Mouse (Mus musculus) embryonic fibroblast, embryonic 13.5 days (primary cell): ENCODE measurements around the gene Kcnj1. TPM values are rescaled to one million over a fixed set of nuclear protein-coding genes. Genes with fewer than 3 reads are reported as not detected.

Experiments
- H3K27ac ChIP-seq: 2 replicates; pipeline ENCODE4 v1.5.1; 2012; ENCODE audit warnings: low read length, control low read depth, inconsistent platforms; ENCODE audit not compliant: insufficient read depth
- H3K4me1 ChIP-seq: 2 replicates; pipeline ENCODE4 v1.6.1; 2011; ENCODE audit warnings: low read length; ENCODE audit not compliant: control insufficient read depth, insufficient read depth
- H3K4me3 ChIP-seq: 2 replicates; pipeline ENCODE4 v1.5.1; 2011; ENCODE audit warnings: mild to moderate bottlenecking, control low read depth, low read length; ENCODE audit not compliant: insufficient read depth
- CTCF ChIP-seq: IDR thresholded peaks from 2 replicates; pipeline ENCODE4 v1.5.1; 2011; ENCODE audit warnings: mild to moderate bottlenecking, control low read depth, low read length, moderate library complexity, borderline replicate concordance; ENCODE audit not compliant: insufficient read depth
- POLR2A ChIP-seq: IDR thresholded peaks from 2 replicates; pipeline ENCODE4 v1.6.1; 2011; ENCODE audit warnings: low read depth, mild to moderate bottlenecking, control low read depth, low read length, moderate library complexity
- polyA plus RNA-seq: library from polyadenylated mRNA; stranded (reverse); fragments of >200 nt; gene quantifications from 2 replicates; pipeline ENCODE4 v1.2.4, GENCODE M21; 2011; ENCODE audit warnings: low read depth; ENCODE audit not compliant: missing spikeins, insufficient read length

Kcnj1 gene
- polyA plus RNA-seq, 1 experiment: not detected

DNA sequence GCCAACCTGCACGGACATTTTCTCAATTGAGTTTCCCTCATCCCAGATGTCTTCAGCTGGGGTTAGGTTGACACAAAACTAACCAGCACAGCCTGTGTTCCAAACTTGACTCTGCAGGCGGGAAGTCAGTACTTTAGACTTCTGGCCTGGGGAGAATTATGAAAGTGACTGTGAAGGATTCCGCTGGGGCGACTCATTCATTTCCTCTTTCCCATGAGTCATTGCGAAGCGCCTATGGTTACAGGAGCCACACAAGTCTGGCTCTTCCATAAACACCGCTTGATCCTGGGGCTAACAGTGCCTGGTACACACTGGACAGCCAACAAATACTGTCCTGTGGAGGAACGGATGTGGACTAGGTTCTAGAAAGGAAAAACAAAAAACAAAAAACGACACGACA lies 22.9 kb upstream of the Kcnj1 start:
- TF ChIP-seq POLR2A (no peak), CTCF (no peak)
- Histone ChIP-seq H3K4me3 (no peak overlapping the region), H3K4me1 (no peaks in the 10 kb centered on the region), H3K27ac (no peak overlapping the region)

DNA sequence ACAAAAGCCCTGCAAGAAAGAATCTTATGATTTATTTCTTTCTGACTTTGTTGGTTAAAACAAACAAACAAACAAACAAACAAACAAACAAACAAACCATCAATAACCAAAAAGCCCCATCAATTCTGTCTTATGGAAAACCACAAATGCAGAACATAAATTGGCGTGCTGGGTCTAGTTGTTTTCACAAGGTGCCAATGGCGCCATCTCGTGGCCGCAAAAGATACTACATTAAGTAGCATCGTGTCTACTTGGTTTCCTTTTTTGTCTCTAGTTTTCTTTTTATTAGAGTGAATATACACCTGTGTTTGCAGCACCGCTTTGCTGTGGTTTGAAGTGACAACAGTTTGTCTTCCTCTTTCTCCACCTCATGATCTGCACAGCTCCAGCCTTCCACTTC lies 22.0 kb upstream of the Kcnj1 start:
- TF ChIP-seq CTCF (peak; percentile 58; the same call in 1 of the 2 replicates), POLR2A (no peak)

DNA sequence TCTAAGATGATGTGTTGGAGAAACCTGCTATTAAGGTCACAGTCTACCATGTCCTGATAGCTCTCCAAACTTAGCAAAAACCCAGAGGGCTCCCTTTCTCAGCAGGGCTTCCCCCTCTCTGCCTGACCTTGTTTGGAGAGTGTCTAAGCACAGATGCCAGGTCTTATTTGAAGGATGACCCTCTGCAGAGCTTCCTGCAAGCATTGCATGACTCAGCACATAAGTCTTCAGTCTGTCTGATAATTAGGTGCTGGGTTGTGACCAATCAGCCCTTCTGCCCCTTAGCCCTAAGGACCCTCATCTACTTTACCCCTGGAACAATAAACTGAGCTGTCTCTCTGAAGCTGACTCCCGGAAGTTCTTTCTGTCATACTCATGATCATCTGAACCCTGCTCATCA lies 11.5 kb upstream of the Kcnj1 start:
- H3K4me3 ChIP-seq: no peak overlapping the region
- TF ChIP-seq POLR2A (no peak), CTCF (no peak)
- no peaks in the 10 kb centered on the region for H3K4me1 ChIP-seq
- H3K27ac ChIP-seq: no peak overlapping the region

More for the DNA sequence above, 22.0 kb upstream of the Kcnj1 start:
- Histone ChIP-seq H3K4me1 (no peaks in the 10 kb centered on the region), H3K4me3 (no peak overlapping the region), H3K27ac (no peak overlapping the region)

DNA sequence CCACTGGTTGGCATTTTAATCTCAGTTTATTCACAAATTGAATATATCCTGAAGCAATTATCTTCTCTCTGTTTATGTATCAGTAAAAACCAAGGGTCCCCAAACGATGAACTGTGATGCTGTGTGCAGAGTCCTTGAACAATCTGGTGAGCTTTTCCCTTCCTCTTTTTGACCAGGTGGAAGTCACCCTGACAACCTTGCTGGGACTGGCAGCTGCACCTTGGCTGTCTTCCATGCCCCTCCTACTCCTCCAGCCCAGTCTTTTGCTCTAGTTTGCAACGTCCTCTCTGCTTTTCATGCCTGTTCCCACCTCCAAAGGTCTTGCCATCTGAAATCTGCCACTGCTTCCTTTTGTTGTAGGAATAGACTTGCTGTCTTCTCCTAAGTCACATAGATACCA lies 3.5 kb upstream of the Kcnj1 start:
- no peak overlapping the region for H3K27ac ChIP-seq
- no peaks in the 10 kb centered on the region for H3K4me1 ChIP-seq
- TF ChIP-seq CTCF: no peak
- TF ChIP-seq POLR2A: no peak
- H3K4me3 ChIP-seq: no peak overlapping the region

DNA sequence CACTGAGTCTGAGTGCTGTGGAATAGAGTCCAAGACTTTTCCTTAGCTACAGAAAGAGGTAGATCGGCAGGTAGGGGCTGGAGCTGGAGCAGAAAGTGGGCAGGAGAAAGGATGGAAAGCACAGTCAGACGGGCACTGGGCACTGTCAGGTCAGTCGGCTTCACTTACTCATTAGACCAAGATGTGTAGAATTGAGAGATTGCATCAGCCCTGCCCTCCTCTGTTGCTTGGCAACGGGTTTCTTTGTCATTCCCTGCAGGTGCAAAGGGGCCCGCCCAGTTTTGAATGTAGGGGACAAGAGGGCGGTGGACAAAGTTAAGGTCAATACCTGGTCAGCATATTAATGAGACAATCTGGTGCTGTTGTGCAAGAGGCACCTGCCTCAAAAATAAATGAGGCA lies 2.9 kb upstream of the Kcnj1 start:
- Histone ChIP-seq H3K4me1 (no peaks in the 10 kb centered on the region), H3K4me3 (no peak overlapping the region)
- TF ChIP-seq CTCF (no peak), POLR2A (no peak)

DNA sequence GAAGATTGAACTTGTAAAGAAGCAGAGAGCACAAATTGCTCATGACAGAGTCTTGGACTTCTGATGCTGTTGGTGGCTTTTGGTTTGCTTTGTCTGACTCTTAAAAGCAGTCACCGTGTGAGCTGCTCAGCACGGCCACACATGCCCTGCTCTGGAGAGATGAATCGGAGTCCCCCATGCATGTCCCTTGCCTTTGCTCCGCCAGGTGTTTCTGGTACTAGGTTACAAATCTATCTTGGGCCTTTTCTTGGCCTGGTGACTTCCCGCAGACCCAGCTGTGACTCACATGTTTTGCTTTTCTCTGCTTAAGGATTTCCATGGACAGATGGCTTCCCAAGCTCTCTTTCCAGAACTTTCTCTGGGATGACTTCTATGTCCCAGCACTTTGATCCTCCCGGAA lies 1.4 kb downstream of the Kcnj1 start:
- Histone ChIP-seq H3K4me1 (no peaks in the 10 kb centered on the region), H3K27ac (no peak overlapping the region)
- no peak for TF ChIP-seq POLR2A

More for the DNA sequence above, 2.9 kb upstream of the Kcnj1 start:
- no peak overlapping the region for H3K27ac ChIP-seq

DNA sequence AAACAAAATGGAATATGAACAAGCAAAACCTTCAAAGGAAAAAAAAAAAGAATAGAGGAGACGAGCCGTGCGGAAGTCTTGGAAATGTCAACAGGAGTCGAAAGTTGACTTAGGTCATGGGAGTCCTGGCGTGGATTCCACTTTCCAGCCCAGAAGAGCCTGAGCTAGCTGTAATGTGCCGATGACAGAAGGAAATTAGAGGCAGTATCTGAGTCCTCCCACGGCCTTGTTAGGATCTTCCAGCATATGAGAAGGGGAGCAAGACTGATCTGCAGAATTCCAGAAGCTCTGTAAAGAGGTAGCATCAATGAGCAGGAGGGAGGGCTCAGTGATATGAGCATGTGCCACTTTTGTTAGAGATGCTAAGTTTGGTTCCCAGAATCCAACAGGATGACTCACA lies 3.7 kb downstream of the Kcnj1 start:
- TF ChIP-seq POLR2A: no peak
- TF ChIP-seq CTCF: no peak
- Histone ChIP-seq H3K27ac (no peak overlapping the region), H3K4me3 (no peak overlapping the region), H3K4me1 (no peaks in the 10 kb centered on the region)

More for the DNA sequence above, 1.4 kb downstream of the Kcnj1 start:
- no peak overlapping the region for H3K4me3 ChIP-seq

DNA sequence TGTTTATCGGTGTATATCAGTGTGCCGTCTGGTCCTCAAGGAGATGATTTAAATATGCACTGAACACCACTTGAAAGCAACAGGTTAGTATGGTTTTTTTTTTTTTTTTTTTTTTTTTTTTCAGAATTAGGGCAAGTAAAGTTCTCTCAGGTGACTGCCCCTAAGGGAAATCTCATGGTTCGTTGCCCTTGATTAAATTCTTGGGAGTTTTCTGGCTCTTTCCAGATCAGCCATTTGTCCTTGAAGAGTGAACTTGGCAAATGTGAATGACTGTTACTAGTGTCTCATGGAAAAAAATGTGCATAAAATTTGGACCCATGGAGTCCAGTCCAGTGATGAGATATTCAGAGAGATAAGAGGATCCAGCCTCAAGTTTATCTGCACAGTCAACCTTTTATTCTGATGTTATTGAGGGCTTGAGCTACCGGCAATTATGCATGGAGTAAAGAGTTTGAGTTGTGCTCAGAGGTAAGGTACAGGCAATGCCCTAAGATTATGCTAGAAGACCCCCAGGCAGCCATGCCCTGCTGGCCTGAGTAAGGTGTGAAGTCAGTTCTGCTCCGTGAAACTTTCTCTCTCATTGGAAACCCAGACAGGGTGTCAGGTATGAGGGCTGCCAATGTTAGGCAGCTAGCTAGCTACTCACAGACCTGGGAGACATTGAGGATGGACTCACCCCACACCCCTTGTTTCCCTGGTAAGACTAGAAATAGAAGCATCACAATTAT lies 4.7 kb downstream of the Kcnj1 start:
- H3K27ac ChIP-seq: no peak overlapping the region
- TF ChIP-seq CTCF (no peak), POLR2A (no peak)
- no peak overlapping the region for H3K4me3 ChIP-seq

DNA sequence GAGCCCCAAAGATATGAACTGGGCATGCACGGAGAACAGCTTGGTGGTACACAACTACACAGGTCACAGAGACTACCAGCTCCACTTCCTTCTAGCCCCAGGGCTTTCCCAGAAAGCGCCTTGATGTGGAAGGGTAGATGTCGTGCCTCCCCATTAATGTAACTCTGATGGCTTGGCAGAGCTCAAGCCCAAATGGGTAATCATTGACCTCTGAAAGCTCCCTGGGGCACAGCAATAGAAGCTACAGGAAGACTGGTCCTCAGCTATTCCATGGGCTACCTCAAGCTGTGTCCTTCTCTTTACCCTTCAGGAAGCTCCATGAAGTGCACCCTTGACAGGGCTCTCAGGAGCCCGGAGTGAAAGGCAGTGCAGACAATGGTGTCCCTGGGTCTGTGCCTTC lies 12.6 kb downstream of the Kcnj1 start:
- H3K27ac ChIP-seq: no peak overlapping the region
- H3K4me1 ChIP-seq: no peaks in the 10 kb centered on the region
- TF ChIP-seq CTCF (no peak), POLR2A (no peak)
- no peak overlapping the region for H3K4me3 ChIP-seq

More for the DNA sequence above, 4.7 kb downstream of the Kcnj1 start:
- H3K4me1 ChIP-seq: no peaks in the 10 kb centered on the region

DNA sequence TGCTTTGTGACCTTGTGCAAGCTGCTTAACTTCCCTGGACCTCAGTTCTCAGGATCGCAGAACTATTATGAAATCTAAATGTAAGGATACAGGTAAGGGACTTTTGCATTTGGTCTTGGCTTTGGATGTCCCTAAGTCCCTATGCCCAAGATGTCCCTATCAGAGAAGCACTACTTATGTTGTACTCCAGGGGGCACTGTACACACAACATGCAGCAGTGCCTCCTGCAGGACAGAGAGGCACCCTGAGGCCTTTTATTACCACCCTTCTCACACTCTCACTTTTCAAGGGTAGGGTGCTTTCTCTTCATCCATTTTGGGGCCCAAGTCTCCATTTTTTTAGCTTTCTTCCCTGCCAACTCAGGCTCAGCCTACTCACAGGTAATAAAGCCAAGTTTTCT lies 15.8 kb downstream of the Kcnj1 start:
- H3K27ac ChIP-seq: no peak overlapping the region
- no peak overlapping the region for H3K4me3 ChIP-seq
- no peaks in the 10 kb centered on the region for H3K4me1 ChIP-seq
- TF ChIP-seq POLR2A (no peak), CTCF (peak; percentile 31; the same call in 1 of the 2 replicates)
